Mouse (Mus musculus): Measurements from ENCODE around the gene Exoc7. TPM values are rescaled to one million over a fixed set of nuclear protein-coding genes. Genes with fewer than 3 reads are reported as not detected.

Gene Exoc7
- polyA plus RNA-seq, 1 experiment from 2014 or later = 51.1 TPM

DNA sequence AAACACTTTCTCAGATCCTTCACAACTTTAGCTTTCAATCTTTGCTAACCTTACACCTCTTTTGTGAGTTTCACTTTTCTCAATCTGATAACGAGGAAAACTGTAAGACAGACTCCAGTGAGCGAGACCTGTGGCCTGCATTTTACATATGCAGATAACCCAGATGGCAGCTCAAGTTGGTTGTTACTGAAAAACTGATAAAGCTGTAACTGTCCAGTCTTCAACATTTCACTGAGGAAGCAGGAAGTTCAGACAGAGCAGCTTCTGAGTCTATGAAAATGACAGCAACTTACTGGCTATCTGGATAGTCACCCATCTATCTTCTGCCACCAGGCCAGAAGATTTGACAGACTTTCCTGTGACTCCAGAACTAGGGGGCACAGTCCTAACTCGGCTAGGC lies 2.6 kb upstream of the Exoc7 start:
- WGBS = 57% methylated on average over 3 of the region's 3 CpGs
- H3K4me2 ChIP-seq (ENCODE audit: low read length) = no peak overlapping the region
- no peak for ATAC-seq (ENCODE audit: insufficient number of reproducible peaks, insufficient read depth, low FRiP score, low read depth)
- H3K27ac ChIP-seq (replicated peaks in 1 of 2; ENCODE audit: control insufficient read depth in 1 of 2, insufficient read depth in 1 of 2, low read depth in 2 of 2, low read length in 2 of 2) = no peak overlapping the region
- H3K27me3 ChIP-seq (ENCODE audit: control insufficient read depth, insufficient read depth, low read length) = no peaks in the 10 kb centered on the region
- peaks cover 3 to 7% of the 10 kb centered on the region in 2 experiments for H3K4me1 ChIP-seq (ENCODE audit: control insufficient read depth in 2 of 2, insufficient read depth in 2 of 2, low read length in 2 of 2)
- H3K36me3 ChIP-seq (ENCODE audit: control insufficient read depth, insufficient read depth, low read length) = peaks cover 4% of the 10 kb centered on the region
- H3K9ac ChIP-seq (ENCODE audit: low read length) = no peak overlapping the region
- no peaks in the 10 kb centered on the region for H3K9me3 ChIP-seq (ENCODE audit: control insufficient read depth, low read length)
- no peak overlapping the region for H3K4me3 ChIP-seq (ENCODE audit: control insufficient read depth in 1 of 2, insufficient read depth in 1 of 2, low read depth in 1 of 2, low read length in 2 of 2)

DNA sequence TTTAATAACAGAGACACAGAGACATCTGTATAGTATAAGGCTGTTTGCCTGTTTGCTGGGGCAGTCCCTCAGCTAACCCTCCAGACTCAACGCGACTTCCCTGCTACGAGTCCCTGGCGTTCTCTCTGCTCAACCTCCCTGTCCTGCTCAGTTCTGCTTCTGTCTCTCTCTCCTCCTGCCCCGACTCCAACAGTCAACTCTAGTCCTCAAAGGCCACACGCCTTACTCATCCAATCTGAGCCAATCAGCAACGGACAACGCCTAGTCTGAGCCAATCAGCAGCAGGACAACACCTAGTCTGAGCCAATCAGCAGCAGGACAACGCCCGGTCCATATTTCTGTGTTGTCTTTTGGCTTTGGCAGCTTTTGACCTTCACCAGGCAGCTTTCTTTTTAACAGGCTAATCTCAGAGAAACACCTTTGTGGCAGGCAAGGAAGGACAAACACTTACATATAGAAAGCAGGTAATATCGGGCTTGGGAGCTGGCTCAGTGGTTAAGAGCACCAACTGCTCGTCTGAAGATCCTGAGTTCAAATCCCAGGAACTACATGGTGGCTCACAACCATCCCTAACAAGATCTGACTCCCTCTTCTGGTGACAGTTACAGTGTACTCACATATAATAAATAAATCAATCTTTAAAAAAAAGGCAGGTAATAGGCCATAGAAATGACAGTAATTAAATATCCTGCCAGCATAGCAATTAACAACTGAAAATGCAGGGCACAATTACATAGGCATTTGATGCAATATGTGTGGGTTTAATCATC lies 914 bp upstream of the Exoc7 start:
- no peak overlapping the region for H3K9ac ChIP-seq (ENCODE audit: low read length)
- peaks cover 21% of the 10 kb centered on the region for H3K36me3 ChIP-seq (ENCODE audit: control insufficient read depth, insufficient read depth, low read length)
- no peak for ATAC-seq (ENCODE audit: insufficient number of reproducible peaks, insufficient read depth, low FRiP score, low read depth)
- no peak overlapping the region for H3K4me2 ChIP-seq (ENCODE audit: low read length)
- H3K4me3 ChIP-seq (ENCODE audit: control insufficient read depth in 1 of 2, insufficient read depth in 1 of 2, low read depth in 1 of 2, low read length in 2 of 2) = no peak overlapping the region
- no peaks in the 10 kb centered on the region for H3K27me3 ChIP-seq (ENCODE audit: control insufficient read depth, insufficient read depth, low read length)
- peaks cover 3 to 7% of the 10 kb centered on the region in 2 experiments for H3K4me1 ChIP-seq (ENCODE audit: control insufficient read depth in 2 of 2, insufficient read depth in 2 of 2, low read length in 2 of 2)
- H3K9me3 ChIP-seq (ENCODE audit: control insufficient read depth, low read length) = no peaks in the 10 kb centered on the region
- no peak overlapping the region for H3K27ac ChIP-seq (replicated peaks in 1 of 2; ENCODE audit: control insufficient read depth in 1 of 2, insufficient read depth in 1 of 2, low read depth in 2 of 2, low read length in 2 of 2)
- 86% methylated on average over 12 of the region's 12 CpGs for WGBS

DNA sequence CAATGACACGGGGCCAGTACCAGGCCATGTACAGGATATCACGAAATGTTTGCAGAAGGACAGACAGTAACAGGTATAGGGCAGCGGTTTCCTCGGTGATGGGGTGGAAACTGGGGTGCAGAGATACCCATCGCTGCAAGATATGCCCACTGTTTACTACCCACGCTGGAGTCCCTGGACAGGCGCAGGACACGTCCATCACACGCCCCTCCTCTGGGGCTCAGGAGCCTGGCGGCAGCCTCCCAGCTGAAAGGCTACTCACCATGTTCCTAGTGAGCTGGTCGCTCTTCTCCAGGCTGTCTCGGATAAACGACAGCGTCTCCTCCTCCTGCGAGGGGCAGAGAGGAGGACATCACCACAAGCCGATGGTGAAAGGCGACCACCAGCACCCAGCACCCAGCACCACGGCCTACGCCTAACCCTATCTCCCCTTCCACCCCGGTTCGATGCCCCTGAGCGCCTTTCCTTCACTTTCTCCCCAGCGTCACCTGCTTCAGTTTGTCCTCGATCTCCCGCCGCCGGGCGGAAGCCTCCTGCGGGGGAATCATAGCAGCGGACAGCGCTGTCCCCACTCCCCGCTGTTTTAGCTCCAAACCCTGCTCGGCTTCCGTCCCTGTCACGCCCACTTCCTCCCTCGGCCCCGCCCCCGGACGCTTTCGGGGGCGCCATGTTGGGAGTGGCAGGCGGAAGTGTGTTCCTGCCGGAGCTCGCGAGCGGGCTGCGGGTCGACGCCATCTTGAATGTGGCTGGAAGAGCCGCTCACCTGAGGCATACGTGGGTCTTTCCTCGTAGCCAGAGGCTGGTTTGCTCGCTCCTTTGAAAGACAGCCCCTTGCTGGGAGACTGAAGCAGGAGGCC lies 679 bp downstream of the Exoc7 start:
- H3K9me3 ChIP-seq (ENCODE audit: control insufficient read depth, low read length) = no peaks in the 10 kb centered on the region
- H3K9ac ChIP-seq (ENCODE audit: low read length) = peak overlapping the region; percentile 87
- H3K36me3 ChIP-seq (ENCODE audit: control insufficient read depth, insufficient read depth, low read length) = peaks cover 37% of the 10 kb centered on the region
- 2% methylated on average over 53 of the region's 53 CpGs for WGBS
- H3K27ac ChIP-seq (replicated peaks in 1 of 2; ENCODE audit: control insufficient read depth in 1 of 2, insufficient read depth in 1 of 2, low read depth in 2 of 2, low read length in 2 of 2) = peak overlapping the region; percentile 33 to 44; a peak in 2 of 4 replicates
- peaks cover 3 to 7% of the 10 kb centered on the region in 2 experiments for H3K4me1 ChIP-seq (ENCODE audit: control insufficient read depth in 2 of 2, insufficient read depth in 2 of 2, low read length in 2 of 2)
- peak overlapping the region; percentile 88 for H3K4me2 ChIP-seq (ENCODE audit: low read length)
- peak; percentile 77 for ATAC-seq (ENCODE audit: insufficient number of reproducible peaks, insufficient read depth, low FRiP score, low read depth)
- peak overlapping the region; percentile 63 to 97 for H3K4me3 ChIP-seq (ENCODE audit: control insufficient read depth in 1 of 2, insufficient read depth in 1 of 2, low read depth in 1 of 2, low read length in 2 of 2)
- H3K27me3 ChIP-seq (ENCODE audit: control insufficient read depth, insufficient read depth, low read length) = no peaks in the 10 kb centered on the region

DNA sequence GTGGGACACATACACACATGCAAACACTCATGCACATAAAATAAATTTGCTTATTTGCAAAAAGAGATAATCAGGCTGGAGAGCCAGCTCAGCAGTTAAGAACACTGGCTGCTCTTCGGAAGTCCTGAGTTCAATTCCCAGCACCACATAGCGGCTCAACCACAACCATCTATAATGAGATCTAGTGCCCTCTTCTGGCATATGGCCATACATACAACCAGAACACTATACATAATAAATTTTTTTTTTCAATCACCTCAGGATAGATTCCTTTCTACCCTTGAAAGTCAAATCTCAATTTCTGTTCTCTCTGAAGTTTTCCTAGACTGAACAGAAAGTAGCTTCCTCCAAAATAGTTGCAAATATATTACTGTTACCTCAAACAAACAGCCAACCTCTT lies 1.6 kb downstream of the Exoc7 start:
- no peaks in the 10 kb centered on the region for H3K27me3 ChIP-seq (ENCODE audit: control insufficient read depth, insufficient read depth, low read length)
- no peak overlapping the region for H3K9ac ChIP-seq (ENCODE audit: low read length)
- 98% methylated on average over 2 of the region's 2 CpGs for WGBS
- no peak overlapping the region for H3K27ac ChIP-seq (replicated peaks in 1 of 2; ENCODE audit: control insufficient read depth in 1 of 2, insufficient read depth in 1 of 2, low read depth in 2 of 2, low read length in 2 of 2)
- H3K36me3 ChIP-seq (ENCODE audit: control insufficient read depth, insufficient read depth, low read length) = peaks cover 46% of the 10 kb centered on the region
- H3K4me1 ChIP-seq (ENCODE audit: control insufficient read depth in 2 of 2, insufficient read depth in 2 of 2, low read length in 2 of 2) = peaks cover 3 to 7% of the 10 kb centered on the region in 2 experiments
- H3K4me3 ChIP-seq (ENCODE audit: control insufficient read depth in 1 of 2, insufficient read depth in 1 of 2, low read depth in 1 of 2, low read length in 2 of 2) = peak overlapping the region in 1 of 2 experiments; percentile 63; a peak in 2 of 4 replicates
- no peaks in the 10 kb centered on the region for H3K9me3 ChIP-seq (ENCODE audit: control insufficient read depth, low read length)
- no peak for ATAC-seq (ENCODE audit: insufficient number of reproducible peaks, insufficient read depth, low FRiP score, low read depth)
- H3K4me2 ChIP-seq (ENCODE audit: low read length) = peak overlapping the region; percentile 88

DNA sequence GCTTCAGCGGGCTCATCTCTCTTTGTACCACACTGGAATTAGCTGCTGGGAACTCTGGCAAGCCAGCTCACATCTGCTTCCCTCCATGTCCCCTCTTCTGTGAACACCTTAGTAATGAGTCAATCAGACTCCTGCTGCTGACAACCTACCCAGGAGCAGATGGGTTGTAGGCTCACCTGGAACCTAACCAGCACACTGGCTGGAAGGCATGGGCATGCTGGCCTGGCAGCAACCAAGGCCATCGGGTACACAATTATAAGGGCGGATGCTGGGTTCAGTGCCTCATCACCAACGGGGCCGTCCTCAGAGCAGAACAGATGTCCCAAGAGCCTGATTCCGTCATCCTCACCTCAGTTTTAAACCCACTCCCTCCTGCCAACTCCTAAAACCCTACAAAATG lies 8.4 kb downstream of the Exoc7 start:
- Histone ChIP-seq H3K9ac (ENCODE audit: low read length) (no peak overlapping the region), H3K36me3 (ENCODE audit: control insufficient read depth, insufficient read depth, low read length) (peaks cover 95% of the 10 kb centered on the region), H3K4me1 (ENCODE audit: control insufficient read depth in 2 of 2, insufficient read depth in 2 of 2, low read length in 2 of 2) (no peaks in the 10 kb centered on the region), H3K27me3 (ENCODE audit: control insufficient read depth, insufficient read depth, low read length) (no peaks in the 10 kb centered on the region), H3K27ac (replicated peaks in 1 of 2; ENCODE audit: control insufficient read depth in 1 of 2, insufficient read depth in 1 of 2, low read depth in 2 of 2, low read length in 2 of 2) (no peak overlapping the region), H3K4me2 (ENCODE audit: low read length) (no peak overlapping the region), H3K4me3 (ENCODE audit: control insufficient read depth in 1 of 2, insufficient read depth in 1 of 2, low read depth in 1 of 2, low read length in 2 of 2) (no peak overlapping the region), H3K9me3 (ENCODE audit: control insufficient read depth, low read length) (no peaks in the 10 kb centered on the region)
- 84% methylated on average over 6 of the region's 6 CpGs for WGBS
- ATAC-seq (ENCODE audit: insufficient number of reproducible peaks, insufficient read depth, low FRiP score, low read depth) = no peak

- 88% methylated on average over 11 of the region's 11 CpGs for WGBS
- Histone ChIP-seq H3K4me1 (ENCODE audit: control insufficient read depth in 2 of 2, insufficient read depth in 2 of 2, low read length in 2 of 2) (no peaks in the 10 kb centered on the region), H3K4me2 (ENCODE audit: low read length) (no peak overlapping the region), H3K4me3 (ENCODE audit: control insufficient read depth in 1 of 2, insufficient read depth in 1 of 2, low read depth in 1 of 2, low read length in 2 of 2) (no peak overlapping the region), H3K9ac (ENCODE audit: low read length) (no peak overlapping the region), H3K27me3 (ENCODE audit: control insufficient read depth, insufficient read depth, low read length) (no peaks in the 10 kb centered on the region), H3K9me3 (ENCODE audit: control insufficient read depth, low read length) (no peaks in the 10 kb centered on the region), H3K27ac (replicated peaks in 1 of 2; ENCODE audit: control insufficient read depth in 1 of 2, insufficient read depth in 1 of 2, low read depth in 2 of 2, low read length in 2 of 2) (no peak overlapping the region), H3K36me3 (ENCODE audit: control insufficient read depth, insufficient read depth, low read length) (peaks cover 93% of the 10 kb centered on the region)
- ATAC-seq (ENCODE audit: insufficient number of reproducible peaks, insufficient read depth, low FRiP score, low read depth) = no peak
These were observed 8.8 kb downstream of the Exoc7 start for GRCm38 (mm10) chr11:116298221-116298620.

DNA sequence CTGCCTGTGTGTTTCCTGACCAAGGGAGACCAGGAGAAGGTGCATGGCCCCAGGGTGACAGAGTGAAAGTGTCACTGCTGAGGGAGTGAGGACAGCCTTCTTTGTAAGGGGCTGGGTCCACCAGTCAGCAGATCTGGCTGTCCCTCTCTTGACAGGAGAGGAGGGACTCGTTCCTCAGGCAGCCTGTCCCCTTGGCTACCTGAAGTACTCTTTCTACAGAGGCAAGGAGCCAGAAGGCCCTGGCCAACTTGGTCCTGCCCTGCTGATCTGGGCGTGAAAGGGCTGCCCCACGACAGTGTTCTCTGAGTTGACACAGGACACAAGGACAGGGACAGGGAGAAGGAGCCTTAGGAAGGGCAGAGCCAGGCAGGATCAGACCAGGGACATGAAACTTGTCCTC lies 10.0 kb downstream of the Exoc7 start:
- no peak overlapping the region for H3K4me3 ChIP-seq (ENCODE audit: control insufficient read depth in 1 of 2, insufficient read depth in 1 of 2, low read depth in 1 of 2, low read length in 2 of 2)
- no peak overlapping the region for H3K27ac ChIP-seq (replicated peaks in 1 of 2; ENCODE audit: control insufficient read depth in 1 of 2, insufficient read depth in 1 of 2, low read depth in 2 of 2, low read length in 2 of 2)
- no peak for ATAC-seq (ENCODE audit: insufficient number of reproducible peaks, insufficient read depth, low FRiP score, low read depth)
- H3K9ac ChIP-seq (ENCODE audit: low read length) = no peak overlapping the region; the same call in 1 of the 2 replicates
- WGBS = 54% methylated on average over 3 of the region's 3 CpGs
- no peaks in the 10 kb centered on the region for H3K4me1 ChIP-seq (ENCODE audit: control insufficient read depth in 2 of 2, insufficient read depth in 2 of 2, low read length in 2 of 2)
- no peaks in the 10 kb centered on the region for H3K27me3 ChIP-seq (ENCODE audit: control insufficient read depth, insufficient read depth, low read length)
- H3K9me3 ChIP-seq (ENCODE audit: control insufficient read depth, low read length) = no peaks in the 10 kb centered on the region
- peaks cover 93% of the 10 kb centered on the region for H3K36me3 ChIP-seq (ENCODE audit: control insufficient read depth, insufficient read depth, low read length)
- H3K4me2 ChIP-seq (ENCODE audit: low read length) = no peak overlapping the region

Data from heart, embryonic 14.5 days (tissue).